13 mouse cellular contexts compared by ENCODE assay signal in genomic region chr9:13699061-13699780, GRCm38 (mm10). TPM values are rescaled to one million over a fixed set of nuclear protein-coding genes. Genes with fewer than 3 reads are reported as not detected.
DNase-seq lines count a peak whose midpoint lies in the region; ATAC-seq lines count a peak whose summit lies in the region.
"Had no signal": no experiment of that assay in that cellular context is flagged by ENCODE, and none has a peak within 500 bp of the region (broad histone marks: within the 10 kb centered on the region; RNA-seq: fewer than 3 reads in every experiment).

No protein-coding gene starts in this region.

- no peaks in the 10 kb centered on the region for H3K9me3 ChIP-seq in forebrain, embryonic 16.5 days (ENCODE audit: control insufficient read depth, low read length)
- H3K9me3 ChIP-seq in midbrain, embryonic 11.5 days (ENCODE audit: control insufficient read depth, low read length) = no peaks in the 10 kb centered on the region; the same call in 1 of the 2 replicates
- no peaks in the 10 kb centered on the region for H3K9me3 ChIP-seq in neural tube, embryonic 15.5 days (replicated peaks)
- H3K9me3 ChIP-seq: heart, embryonic 13.5 days had no signal

- no peak overlapping the region for H3K4me3 ChIP-seq in forebrain, embryonic 16.5 days (replicated peaks; ENCODE audit: low read length)
- H3K4me3 ChIP-seq in midbrain, embryonic 11.5 days (ENCODE audit: low read depth, low read length) = no peak overlapping the region
- no peak overlapping the region for H3K4me3 ChIP-seq in neural tube, embryonic 15.5 days (replicated peaks)
- H3K4me3 ChIP-seq: heart, embryonic 13.5 days had no signal

- peaks cover 14% of the 10 kb centered on the region for H3K4me1 ChIP-seq in forebrain, embryonic 16.5 days (replicated peaks; ENCODE audit: control insufficient read depth, insufficient read depth, low read length)
- peaks cover 14% of the 10 kb centered on the region for H3K4me1 ChIP-seq in midbrain, embryonic 11.5 days (ENCODE audit: control insufficient read depth, insufficient read depth, low read length)
- 0 out of 2 replicates have a peak, but pooled peaks cover 3% of the 10 kb centered on the region for H3K4me1 ChIP-seq in neural tube, embryonic 15.5 days

- no peak overlapping the region for H3K27ac ChIP-seq in forebrain, embryonic 16.5 days (ENCODE audit: low read length)
- H3K27ac ChIP-seq in midbrain, embryonic 11.5 days (ENCODE audit: low read depth, low read length) = peak overlapping the region; percentile 79
- peak overlapping the region; percentile 54 for H3K27ac ChIP-seq in neural tube, embryonic 15.5 days (replicated peaks)
- H3K27ac ChIP-seq: heart, embryonic 13.5 days had no signal

- no peaks in the 10 kb centered on the region for H3K27me3 ChIP-seq in forebrain, embryonic 16.5 days (replicated peaks; ENCODE audit: control insufficient read depth, insufficient read depth, low read length)
- no peaks in the 10 kb centered on the region for H3K27me3 ChIP-seq in midbrain, embryonic 11.5 days (ENCODE audit: control insufficient read depth, insufficient read depth, low read length)
- no peaks in the 10 kb centered on the region for H3K27me3 ChIP-seq in neural tube, embryonic 15.5 days (replicated peaks)
- H3K27me3 ChIP-seq: heart, embryonic 13.5 days had no signal

- peak; percentile 71 for DNase-seq in embryo, embryonic 10.5 days (ENCODE audit: low spot score)
- DNase-seq in midbrain, embryonic 11.5 days (ENCODE audit: low spot score, missing footprints) = peak; percentile 92
- DNase-seq in cerebellum, postnatal 25 days = no peak
- no peak for DNase-seq in adrenal gland, postnatal 14 days
- no peak for DNase-seq in layer of hippocampus, adult 18-20 months (ENCODE audit: low spot score in 2 of 2)
- DNase-seq: cerebellum, postnatal 10 days; kidney, postnatal 25 days; liver; thymus, postnatal 36 days had no signal

- WGBS in forebrain, embryonic 16.5 days = 7% methylated on average over 14 of the region's 14 CpGs
- WGBS in midbrain, embryonic 11.5 days = 22% methylated on average over 14 of the region's 14 CpGs
- WGBS in neural tube, embryonic 15.5 days = 15% methylated on average over 14 of the region's 14 CpGs

- ATAC-seq in forebrain, embryonic 16.5 days = peak; percentile 83
- ATAC-seq in midbrain, embryonic 11.5 days (ENCODE audit: low FRiP score) = peak; percentile 90
- peak; percentile 78 for ATAC-seq in neural tube, embryonic 15.5 days (ENCODE audit: low FRiP score)
- ATAC-seq: lung, postnatal 0 days had no signal

- no peaks in the 10 kb centered on the region for H3K36me3 ChIP-seq in forebrain, embryonic 16.5 days (ENCODE audit: control insufficient read depth, insufficient read depth)
- H3K36me3 ChIP-seq in midbrain, embryonic 11.5 days (ENCODE audit: control insufficient read depth, insufficient read depth, low read length) = no peaks in the 10 kb centered on the region
- H3K36me3 ChIP-seq in neural tube, embryonic 15.5 days = no peaks in the 10 kb centered on the region; the same call in 1 of the 2 replicates

- 0 out of 2 replicates have a peak overlapping the region, but pooled peaks have one; percentile 7 for H3K4me2 ChIP-seq in forebrain, embryonic 16.5 days (ENCODE audit: low read length)
- H3K4me2 ChIP-seq in midbrain, embryonic 11.5 days = peak overlapping the region; percentile 23
- H3K4me2 ChIP-seq in neural tube, embryonic 15.5 days = no peak overlapping the region
- H3K4me2 ChIP-seq: heart, embryonic 13.5 days had no signal

- no peak overlapping the region for H3K9ac ChIP-seq in forebrain, embryonic 16.5 days (replicated peaks; ENCODE audit: low read depth, low read length)
- peak overlapping the region; percentile 50; the same call in 1 of the 2 replicates for H3K9ac ChIP-seq in midbrain, embryonic 11.5 days (ENCODE audit: low read length)
- no peak overlapping the region for H3K9ac ChIP-seq in neural tube, embryonic 15.5 days (replicated peaks)
- H3K9ac ChIP-seq: heart, embryonic 13.5 days had no signal

RNA-seq across cellular contexts. Expression of gene Mtmr2, which starts 49.0 kb away (rescaled TPM):
- polyA plus RNA-seq in forebrain, embryonic 16.5 days (2015; fragmentation: Nextera tagmentation; extraction: Ambion mirVana) = 65.7 and 67.0 TPM in 2 replicates
- polyA plus RNA-seq in midbrain, embryonic 11.5 days (2014; fragmentation: Nextera tagmentation; extraction: Ambion mirVana) = 78.4 and 89.0 TPM in 2 replicates
- polyA plus RNA-seq in neural tube, embryonic 15.5 days (2015; fragmentation: Nextera tagmentation; extraction: Ambion mirVana) = 49.8 and 53.2 TPM in 2 replicates
- 65.8 and 74.0 TPM in 2 replicates for total RNA-seq in adrenal gland, postnatal 14 days (2021)
- total RNA-seq in layer of hippocampus, adult 18-20 months (2021) = 10 to 100 TPM; 50.7 to 61.3 TPM

Comparison
In these comparisons a context has a peak if more than half of its experiments do, and no peak if none do; other contexts are left out.
1. DNase-seq: peak in embryo, embryonic 10.5 days (single experiment) and midbrain, embryonic 11.5 days (single experiment); none in cerebellum, postnatal 25 days (0 of 2), adrenal gland, postnatal 14 days (single experiment) and layer of hippocampus, adult 18-20 months (0 of 2).
2. Peak in every context shown above with its lines, with median percentiles within 50 percentile points of each other: ATAC-seq.